Mouse (Mus musculus) brain, embryonic 14.5 days (tissue): ENCODE data around the gene Stk11ip. TPM values are rescaled to one million over a fixed set of nuclear protein-coding genes. Genes with fewer than 3 reads are reported as not detected.
A peak's percentile ranks its signal among the peaks of the same experiment; 100 is the strongest.

Experiments used
- DNase-seq: peaks from one replicate; pipeline ENCODE4 v3.0.0-alpha.2; 2011; ENCODE audit warnings: low read depth
- CTCF ChIP-seq: fragments of 200-500 bp; IDR thresholded peaks from 2 replicates; pipeline ENCODE4 v1.5.1; 2012; ENCODE audit warnings: inconsistent platforms, mild to moderate bottlenecking, moderate library complexity, borderline replicate concordance; ENCODE audit not compliant: insufficient read depth, insufficient read length; ENCODE audit errors: extremely low read depth
- POLR2A ChIP-seq: fragments of 200-500 bp; IDR thresholded peaks from 2 replicates; pipeline ENCODE4 v1.6.1; 2012; ENCODE audit warnings: mild to moderate bottlenecking, inconsistent platforms, borderline replicate concordance; ENCODE audit not compliant: poor library complexity, insufficient read depth, insufficient read length, severe bottlenecking; ENCODE audit errors: extremely low read depth
- polyA plus RNA-seq: library from polyadenylated mRNA; depleted of rRNA; stranded (reverse); fragments of >200 nt; gene quantifications from 2 replicates; pipeline ENCODE4 v1.2.3, GENCODE M21; 2012

The Stk11ip gene
- polyA plus RNA-seq, 1 experiment: 36.5 TPM

GRCm38 (mm10) chr1:75530546-75530945 lies 9.2 kb downstream of the Stk11ip start:
- TF ChIP-seq CTCF (no peak), POLR2A (no peak)
- DNase-seq: peak; percentile 11

- TF ChIP-seq CTCF: no peak
- TF ChIP-seq POLR2A: no peak
- no peak for DNase-seq
These were observed 11.2 kb downstream of the Stk11ip start for GRCm38 (mm10) chr1:75532280-75533172.

- no peak for DNase-seq
- TF ChIP-seq CTCF (no peak), POLR2A (no peak)
These were observed 12.3 kb downstream of the Stk11ip start for GRCm38 (mm10) chr1:75533325-75534252.

- TF ChIP-seq CTCF (no peak), POLR2A (no peak)
These were observed 16.3 kb downstream of the Stk11ip start for GRCm38 (mm10) chr1:75537587-75537986.

GRCm38 (mm10) chr1:75538597-75539190 lies 17.4 kb downstream of the Stk11ip start:
- no peak for DNase-seq
- no peak for TF ChIP-seq POLR2A
- no peak for TF ChIP-seq CTCF

More at GRCm38 (mm10) chr1:75537587-75537986, 16.3 kb downstream of the Stk11ip start:
- no peak for DNase-seq

GRCm38 (mm10) chr1:75541496-75541895 lies 20.2 kb downstream of the Stk11ip start:
- TF ChIP-seq POLR2A: no peak
- TF ChIP-seq CTCF: no peak
- DNase-seq: no peak

GRCm38 (mm10) chr1:75544351-75544750 lies 23.0 kb downstream of the Stk11ip start:
- DNase-seq: no peak
- TF ChIP-seq POLR2A: no peak
- no peak for TF ChIP-seq CTCF

- peak; percentile 41; the same call in 1 of the 2 replicates for TF ChIP-seq CTCF
- peak; percentile 87 for TF ChIP-seq POLR2A
- peak; percentile 80 for DNase-seq
These were observed 24.9 kb downstream of the Stk11ip start, which contains the start of gene Slc4a3 for GRCm38 (mm10) chr1:75545965-75546956. TSS of gene Slc4a3 (plus strand) at chr1:75546266.

- no peak for TF ChIP-seq POLR2A
- DNase-seq: no peak
These were observed 26.0 kb downstream of the Stk11ip start for GRCm38 (mm10) chr1:75547351-75547750.

GRCm38 (mm10) chr1:75548083-75548482 lies 26.8 kb downstream of the Stk11ip start:
- DNase-seq: no peak
- TF ChIP-seq CTCF (no peak), POLR2A (no peak)
